Mouse (Mus musculus) intestine, postnatal 0 days (tissue): ENCODE data around the gene Dlst. TPM values are rescaled to one million over a fixed set of nuclear protein-coding genes. Genes with fewer than 3 reads are reported as not detected.
"Not testable (repeated sequence)": the region's sequence is repeated elsewhere in the genome, so short reads cannot be mapped to it uniquely, and the experiment has no call there.

ENCODE experiments used
- ATAC-seq: fragments of 200-750 bp; cut with Nextera tagmentation; 2 replicates; pipeline ENCODE4 v1.8.0; 2017; ENCODE audit warnings: mild to moderate bottlenecking, moderate TSS enrichment, moderate library complexity
- H3K27ac ChIP-seq: fragments of 300-500 bp; sonication (generic); 2 replicates; pipeline ENCODE4 v1.5.1; 2014; ENCODE audit warnings: mild to moderate bottlenecking, low read depth, low read length, moderate library complexity
- H3K27me3 ChIP-seq: fragments of 300-500 bp; sonication (generic); replicated peaks from 2 replicates; pipeline ENCODE4 v1.6.1; 2014; ENCODE audit warnings: low read length, mixed read lengths; ENCODE audit not compliant: control insufficient read depth, insufficient read depth
- H3K36me3 ChIP-seq: fragments of 300-500 bp; sonication (generic); 2 replicates; pipeline ENCODE4 v1.6.1; 2014; ENCODE audit warnings: mild to moderate bottlenecking, moderate library complexity; ENCODE audit not compliant: control insufficient read depth, insufficient read depth
- H3K4me1 ChIP-seq: fragments of 300-500 bp; sonication (generic); replicated peaks from 2 replicates; pipeline ENCODE4 v1.6.1; 2014; ENCODE audit warnings: antibody characterized with exemption, low read length, mixed read lengths; ENCODE audit not compliant: control insufficient read depth, insufficient read depth
- H3K4me2 ChIP-seq: fragments of 300-500 bp; sonication (generic); replicated peaks from 2 replicates; pipeline ENCODE4 v1.6.1; 2014; ENCODE audit warnings: low read depth, mild to moderate bottlenecking, moderate library complexity
- H3K4me3 ChIP-seq: fragments of 300-500 bp; sonication (generic); 2 replicates; pipeline ENCODE4 v1.5.1; 2014; ENCODE audit warnings: low read depth, low read length
- H3K9ac ChIP-seq: fragments of 300-500 bp; sonication (generic); 2 replicates; pipeline ENCODE4 v1.6.1; 2014; ENCODE audit warnings: mild to moderate bottlenecking, low read depth, low read length
- H3K9me3 ChIP-seq: fragments of 300-500 bp; sonication (generic); 2 replicates; pipeline ENCODE4 v1.6.1; 2016; ENCODE audit warnings: mixed run types; ENCODE audit not compliant: control insufficient read depth
- CTCF ChIP-seq: sonication (generic); IDR thresholded peaks from 2 replicates; pipeline ENCODE4 v1.5.1; 2016; ENCODE audit warnings: low read depth, mild to moderate bottlenecking, control low read depth, antibody characterized with exemption, moderate library complexity
- WGBS: fragments of 180-500 bp; shearing (Covaris S2); extraction: QIAGEN DNeasy Blood & Tissue Kit; methylation state at CpG from one replicate; pipeline ENCODE4 v1.1.7; 2014; 5-methylcytosine and 5-hydroxymethylcytosine counted together
- polyA plus RNA-seq: library from polyadenylated mRNA; unstranded; fragments of >200 nt; fragmentation: Nextera tagmentation; extraction: Ambion mirVana; gene quantifications from 2 replicates; pipeline ENCODE4 v1.2.1, GENCODE M21; 2015

The Dlst gene
- polyA plus RNA-seq, 1 experiment from 2014 or later = 119 TPM

DNA sequence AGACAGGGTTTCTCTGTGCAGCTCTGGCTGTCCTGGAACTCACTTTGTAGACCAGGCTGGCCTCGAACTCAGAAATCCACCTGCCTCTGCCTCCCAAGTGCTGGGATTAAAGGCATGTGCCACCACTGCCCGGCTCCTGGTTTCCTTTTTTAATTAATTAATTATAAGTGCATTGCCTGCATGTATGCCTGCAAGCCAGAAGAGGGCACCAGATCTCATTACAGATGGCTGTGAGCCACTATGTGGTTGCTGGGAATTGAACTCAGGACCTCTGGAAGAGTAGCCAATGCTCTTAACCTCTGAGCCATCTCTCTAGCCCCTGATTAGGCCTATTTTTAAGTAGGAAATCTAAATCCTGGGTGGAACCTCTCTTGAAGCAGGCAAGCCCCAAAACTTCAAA lies 33.6 kb downstream of the Dlst start:
- H3K4me2 ChIP-seq, H3K27ac ChIP-seq, H3K4me1 ChIP-seq, H3K4me3 ChIP-seq, H3K9ac ChIP-seq, ATAC-seq, H3K27me3 ChIP-seq, H3K36me3 ChIP-seq, H3K9me3 ChIP-seq: not testable (repeated sequence)
- WGBS = 68% methylated on average over 2 of the region's 2 CpGs
- TF ChIP-seq CTCF = peak; percentile 51

DNA sequence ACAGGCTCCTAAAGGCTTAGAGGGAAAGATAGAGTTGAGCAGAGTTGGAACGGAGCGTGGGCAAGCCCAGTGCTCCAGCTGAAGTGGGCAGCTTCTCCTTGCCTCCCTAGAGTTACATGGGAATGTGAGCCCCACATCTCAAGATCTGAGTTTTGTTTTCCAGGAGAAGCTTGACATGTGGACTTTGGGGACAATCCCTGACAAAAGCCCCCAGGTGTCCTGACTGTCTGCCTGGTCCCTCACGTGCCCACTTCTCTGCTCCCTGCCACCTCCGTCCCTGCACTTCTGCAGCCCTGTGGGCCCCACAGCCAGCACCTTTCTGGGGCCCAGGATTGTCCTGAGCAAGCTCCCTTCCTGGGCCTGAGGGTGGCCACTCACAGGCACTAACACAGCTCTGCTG lies 34.2 kb downstream of the Dlst start:
- Histone ChIP-seq H3K9me3 (no peaks in the 10 kb centered on the region), H3K4me3 (no peak overlapping the region), H3K27me3 (no peaks in the 10 kb centered on the region), H3K36me3 (no peaks in the 10 kb centered on the region), H3K4me2 (no peak overlapping the region), H3K9ac (no peak overlapping the region), H3K4me1 (no peaks in the 10 kb centered on the region), H3K27ac (no peak overlapping the region)
- no peak for TF ChIP-seq CTCF
- ATAC-seq = no peak
- 90% methylated on average over 4 of the region's 4 CpGs for whole genome bisulfite sequencing

DNA sequence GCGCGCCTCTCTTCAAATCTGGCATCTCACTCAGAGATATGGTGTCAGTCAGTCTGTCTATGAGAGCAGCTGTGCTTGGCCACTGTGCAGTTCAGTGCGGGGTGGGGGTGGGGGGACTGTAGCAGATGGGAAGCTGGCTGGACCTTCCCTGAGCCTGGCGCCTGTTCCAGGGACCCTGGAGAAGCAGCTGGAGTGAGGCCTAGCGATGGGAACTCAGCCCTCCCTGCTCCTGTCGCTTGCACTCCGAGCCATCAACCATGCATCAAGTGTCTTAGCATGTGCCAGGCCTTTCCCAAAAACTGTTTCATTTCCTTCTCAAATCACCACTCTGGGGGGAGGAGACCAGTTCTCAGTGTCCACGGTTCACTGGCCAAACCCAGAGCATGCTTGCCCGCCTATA lies 35.0 kb downstream of the Dlst start:
- H3K27me3 ChIP-seq = no peaks in the 10 kb centered on the region
- no peak for ATAC-seq
- H3K4me2 ChIP-seq = no peak overlapping the region
- H3K9ac ChIP-seq = no peak overlapping the region
- no peak overlapping the region for H3K4me3 ChIP-seq
- no peaks in the 10 kb centered on the region for H3K4me1 ChIP-seq
- WGBS = 68% methylated on average over 9 of the region's 9 CpGs
- TF ChIP-seq CTCF = no peak
- no peaks in the 10 kb centered on the region for H3K9me3 ChIP-seq
- no peaks in the 10 kb centered on the region for H3K36me3 ChIP-seq
- 0 out of 2 replicates have a peak overlapping the region, but pooled peaks have one; percentile 21 for H3K27ac ChIP-seq

DNA sequence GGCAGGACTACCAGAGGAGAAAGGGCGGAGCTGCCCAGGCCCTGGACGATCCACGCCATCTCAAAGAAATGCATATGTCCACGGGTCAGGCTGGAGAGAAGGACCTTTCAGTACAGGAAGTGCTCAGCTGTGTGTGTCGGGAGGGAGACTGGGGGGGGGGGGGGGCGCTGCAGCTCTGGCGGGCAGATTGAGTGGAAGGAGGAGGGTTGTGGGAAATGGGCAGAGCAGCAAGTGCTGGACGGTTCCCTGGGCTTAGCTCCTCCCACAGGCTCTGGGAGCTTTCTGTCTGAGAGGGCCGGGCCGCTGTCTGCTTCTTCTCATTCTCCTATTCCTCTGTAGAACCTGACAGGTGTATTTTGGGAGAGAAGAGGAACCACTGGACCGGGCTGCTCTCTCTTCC lies 35.7 kb downstream of the Dlst start:
- Histone ChIP-seq H3K27me3 (no peaks in the 10 kb centered on the region), H3K36me3 (no peaks in the 10 kb centered on the region), H3K9ac (no peak overlapping the region), H3K4me3 (no peak overlapping the region), H3K9me3 (no peaks in the 10 kb centered on the region), H3K27ac (no peak overlapping the region), H3K4me1 (no peaks in the 10 kb centered on the region), H3K4me2 (no peak overlapping the region)
- TF ChIP-seq CTCF = no peak
- 33% methylated on average over 9 of the region's 11 CpGs for WGBS
- no peak for ATAC-seq

DNA sequence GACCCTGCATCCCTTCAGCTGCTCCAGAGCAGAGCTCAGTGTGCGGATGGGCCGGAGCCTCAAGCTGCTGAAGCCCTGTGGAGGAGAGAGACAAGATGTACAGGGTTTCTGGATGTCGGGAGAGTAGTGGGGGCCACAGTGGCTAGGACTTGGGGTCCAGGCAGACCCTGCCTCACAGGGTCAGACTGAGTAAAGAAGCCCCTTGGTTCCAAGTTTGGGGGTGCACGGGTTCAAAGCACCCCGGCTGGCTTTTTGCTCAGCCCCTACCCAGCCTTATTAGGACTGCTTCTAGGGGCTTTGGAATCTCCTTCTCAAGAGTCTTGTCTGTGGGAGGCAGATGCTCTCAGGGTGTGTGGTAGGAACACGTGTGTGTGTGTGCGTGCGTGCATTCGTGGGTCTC lies 36.2 kb downstream of the Dlst start:
- no peaks in the 10 kb centered on the region for H3K27me3 ChIP-seq
- H3K36me3 ChIP-seq = no peaks in the 10 kb centered on the region
- ATAC-seq = no peak
- no peak overlapping the region for H3K9ac ChIP-seq
- H3K4me1 ChIP-seq = no peaks in the 10 kb centered on the region
- no peaks in the 10 kb centered on the region for H3K9me3 ChIP-seq
- TF ChIP-seq CTCF = no peak
- no peak overlapping the region for H3K4me3 ChIP-seq
- 79% methylated on average over 9 of the region's 9 CpGs for WGBS
- no peak overlapping the region for H3K27ac ChIP-seq
- no peak overlapping the region for H3K4me2 ChIP-seq

DNA sequence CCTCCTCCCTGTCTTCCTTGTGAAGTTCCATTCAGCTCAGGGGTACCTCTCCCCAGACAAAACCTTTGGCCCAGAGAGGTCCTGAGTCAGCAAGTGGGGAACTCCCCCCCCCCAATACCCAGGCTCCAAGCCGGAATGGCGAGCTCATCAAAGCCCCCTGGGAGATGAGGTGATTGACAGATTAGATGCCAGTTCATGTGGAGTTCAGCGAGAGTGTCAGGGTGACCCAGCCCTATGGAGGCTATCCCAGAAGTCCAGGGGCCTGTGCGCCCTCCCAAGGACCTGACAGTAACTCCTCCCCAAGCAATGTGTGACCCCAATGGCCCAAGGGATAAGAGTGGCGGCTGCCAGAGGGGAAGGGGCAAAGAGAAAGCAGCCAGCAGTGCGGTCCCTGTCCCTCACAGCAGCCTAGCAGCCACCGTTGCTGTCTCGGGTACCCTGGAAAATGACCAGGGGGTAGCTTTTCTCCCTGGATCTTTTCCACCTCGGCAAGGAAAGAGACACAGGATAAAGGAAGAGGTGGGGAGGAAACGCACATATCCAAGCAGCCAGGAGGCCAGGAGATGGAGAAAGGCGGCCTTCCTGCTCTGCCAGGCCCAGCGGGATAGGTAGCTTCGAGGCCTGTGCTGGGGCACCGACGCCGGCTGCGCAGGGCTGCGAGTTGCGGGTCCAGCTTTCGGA lies 39.8 kb downstream of the Dlst start:
- H3K36me3 ChIP-seq = no peaks in the 10 kb centered on the region
- peak overlapping the region; percentile 24 for H3K4me3 ChIP-seq
- ATAC-seq = no peak
- WGBS = 20% methylated on average over 20 of the region's 20 CpGs
- H3K4me2 ChIP-seq = peak overlapping the region; percentile 62
- TF ChIP-seq CTCF = no peak
- H3K27me3 ChIP-seq = no peaks in the 10 kb centered on the region
- H3K27ac ChIP-seq = no peak overlapping the region
- no peaks in the 10 kb centered on the region for H3K4me1 ChIP-seq
- H3K9me3 ChIP-seq = no peaks in the 10 kb centered on the region
- no peak overlapping the region for H3K9ac ChIP-seq
